Mouse (Mus musculus) olfactory bulb, adult 2 months (tissue): ENCODE data around the gene Chrnd. TPM values are rescaled to one million over a fixed set of nuclear protein-coding genes. Genes with fewer than 3 reads are reported as not detected.

Experiments
- H3K27ac ChIP-seq: fragments of 200-500 bp; 2 replicates; pipeline ENCODE4 v1.5.1; 2012; ENCODE audit warnings: low read depth, low read length; ENCODE audit not compliant: insufficient read depth
- H3K4me1 ChIP-seq: fragments of 200-500 bp; 2 replicates; pipeline ENCODE4 v1.6.1; 2012; ENCODE audit warnings: low read length; ENCODE audit not compliant: control insufficient read depth, insufficient read depth
- H3K4me3 ChIP-seq: fragments of 200-500 bp; 2 replicates; pipeline ENCODE4 v1.5.1; 2012; ENCODE audit warnings: mild to moderate bottlenecking, low read depth, low read length, moderate library complexity; ENCODE audit not compliant: insufficient read depth
- CTCF ChIP-seq: fragments of 200-500 bp; IDR thresholded peaks from 2 replicates; pipeline ENCODE4 v1.5.1; 2012; ENCODE audit warnings: low read depth, mild to moderate bottlenecking, low read length, moderate library complexity; ENCODE audit not compliant: insufficient read depth
- POLR2A ChIP-seq: fragments of 200-500 bp; IDR thresholded peaks from 2 replicates; pipeline ENCODE4 v1.6.1; 2012; ENCODE audit warnings: mild to moderate bottlenecking, low read depth, low read length, moderate library complexity; ENCODE audit not compliant: insufficient read depth
- WGBS: fragments of 180-500 bp; shearing (Covaris S2); methylation state at CpG from one replicate; pipeline ENCODE4 v1.1.7; 2018; 5-methylcytosine and 5-hydroxymethylcytosine counted together
- polyA plus RNA-seq: library from polyadenylated mRNA; stranded (reverse); fragments of >200 nt; gene quantifications from 2 replicates; pipeline ENCODE4 v1.2.4, GENCODE M21; 2012; ENCODE audit warnings: low replicate concordance; ENCODE audit not compliant: missing spikeins, insufficient read depth, insufficient read length

The Chrnd gene
- polyA plus RNA-seq, 1 experiment: not detected

- TF ChIP-seq CTCF: no peak
- TF ChIP-seq POLR2A: no peak
- Histone ChIP-seq H3K4me1 (peaks cover 5% of the 10 kb centered on the region; the same call in 1 of the 2 replicates), H3K27ac (no peak overlapping the region), H3K4me3 (peak overlapping the region; percentile 95)
- 21% methylated on average over 4 of the region's 4 CpGs for WGBS
These were observed 24.3 kb downstream of the Chrnd start for GRCm38 (mm10) chr1:87214748-87215147.

GRCm38 (mm10) chr1:87217938-87218337, 27.5 kb downstream of the Chrnd start:
- H3K4me3 ChIP-seq: no peak overlapping the region
- H3K4me1 ChIP-seq: peaks cover 4% of the 10 kb centered on the region; the same call in 1 of the 2 replicates
- TF ChIP-seq CTCF (no peak), POLR2A (no peak)
- no peak overlapping the region for H3K27ac ChIP-seq
- WGBS: 40% methylated on average over 3 of the region's 3 CpGs

GRCm38 (mm10) chr1:87225739-87226138, 35.3 kb downstream of the Chrnd start:
- no peak for TF ChIP-seq CTCF
- TF ChIP-seq POLR2A: no peak
- H3K4me3 ChIP-seq: no peak overlapping the region
- WGBS: 96% methylated on average over 8 of the region's 8 CpGs
- H3K27ac ChIP-seq: no peak overlapping the region
- H3K4me1 ChIP-seq: no peaks in the 10 kb centered on the region

GRCm38 (mm10) chr1:87226409-87227159, 36.2 kb downstream of the Chrnd start:
- TF ChIP-seq POLR2A: no peak
- TF ChIP-seq CTCF: no peak
- Histone ChIP-seq H3K4me3 (no peak overlapping the region), H3K27ac (no peak overlapping the region), H3K4me1 (no peaks in the 10 kb centered on the region)
- 100% methylated on average over 1 of the region's 1 CpGs for WGBS

- Histone ChIP-seq H3K4me1 (no peaks in the 10 kb centered on the region), H3K27ac (no peak overlapping the region), H3K4me3 (no peak overlapping the region)
- TF ChIP-seq CTCF (no peak), POLR2A (no peak)
- WGBS: 96% methylated on average over 3 of the region's 3 CpGs
These were observed 36.7 kb downstream of the Chrnd start for GRCm38 (mm10) chr1:87227160-87227550.

- TF ChIP-seq CTCF: no peak
- no peak for TF ChIP-seq POLR2A
- Histone ChIP-seq H3K27ac (no peak overlapping the region), H3K4me3 (no peak overlapping the region), H3K4me1 (no peaks in the 10 kb centered on the region)
- WGBS: 71% methylated on average over 5 of the region's 5 CpGs
These were observed 40.2 kb downstream of the Chrnd start for GRCm38 (mm10) chr1:87230606-87231005.

- no peaks in the 10 kb centered on the region for H3K4me1 ChIP-seq
- H3K27ac ChIP-seq: no peak overlapping the region
- H3K4me3 ChIP-seq: no peak overlapping the region
- 74% methylated on average over 7 of the region's 7 CpGs for WGBS
- TF ChIP-seq POLR2A (no peak), CTCF (no peak)
These were observed 41.8 kb downstream of the Chrnd start for GRCm38 (mm10) chr1:87232197-87232596.

- TF ChIP-seq CTCF: no peak
- no peak for TF ChIP-seq POLR2A
- WGBS: 81% methylated on average over 8 of the region's 8 CpGs
- Histone ChIP-seq H3K4me1 (no peaks in the 10 kb centered on the region), H3K27ac (no peak overlapping the region), H3K4me3 (no peak overlapping the region)
These were observed 48.6 kb downstream of the Chrnd start for GRCm38 (mm10) chr1:87239056-87239455.

GRCm38 (mm10) chr1:87243021-87243420, 52.6 kb downstream of the Chrnd start:
- Histone ChIP-seq H3K4me3 (no peak overlapping the region), H3K4me1 (peaks cover 3% of the 10 kb centered on the region; the same call in 1 of the 2 replicates), H3K27ac (no peak overlapping the region)
- WGBS: 91% methylated on average over 8 of the region's 8 CpGs
- TF ChIP-seq CTCF (no peak), POLR2A (no peak)
